Mouse (Mus musculus): ENCODE results near the gene P2rx5.

- peak; percentile 79 for TF ChIP-seq POLR2A (IDR thresholded peaks at IDR 0.05; ENCODE audit: low read depth, low read length)
- no peak for TF ChIP-seq CTCF (IDR thresholded peaks at IDR 0.05; ENCODE audit: borderline replicate concordance, insufficient read depth, low read length)
These were observed 38.5 kb downstream of the P2rx5 start, which contains the start of gene Ctns for GRCm38 (mm10) chr11:73198603-73199229.

All from embryonic fibroblast, embryonic 13.5 days (primary cell).